Mouse (Mus musculus) cerebellum, adult 8-10 months (tissue): ENCODE results near the gene Slc2a4.
"Not testable (repeated sequence)": the region's sequence is repeated elsewhere in the genome, so short reads cannot be mapped to it uniquely, and the experiment has no call there.

Experiments
- DNase-seq: peaks from one replicate; pipeline ENCODE4 v3.0.0; 2022

Slc2a4 gene

DNA sequence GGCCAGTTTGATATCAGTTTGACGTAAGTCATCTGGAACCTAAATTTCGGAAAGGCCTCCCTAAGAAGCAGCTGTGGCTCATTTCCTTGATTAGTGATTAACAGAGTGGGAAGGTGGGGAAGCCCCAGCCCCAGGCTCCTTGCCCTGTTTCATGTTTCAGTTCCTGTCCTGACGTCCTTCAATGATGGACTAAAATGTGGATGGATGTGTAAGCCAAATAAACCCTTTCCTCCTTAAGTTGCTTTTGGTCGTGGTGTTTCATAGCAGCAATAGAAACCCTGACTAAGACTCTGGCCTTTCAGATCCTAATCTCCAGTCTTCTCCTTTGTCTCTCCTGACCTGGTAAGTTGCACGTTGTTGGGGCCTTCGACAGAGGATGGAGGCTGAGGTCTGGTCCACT lies 22.2 kb upstream of the Slc2a4 start:
- no peak for DNase-seq

DNA sequence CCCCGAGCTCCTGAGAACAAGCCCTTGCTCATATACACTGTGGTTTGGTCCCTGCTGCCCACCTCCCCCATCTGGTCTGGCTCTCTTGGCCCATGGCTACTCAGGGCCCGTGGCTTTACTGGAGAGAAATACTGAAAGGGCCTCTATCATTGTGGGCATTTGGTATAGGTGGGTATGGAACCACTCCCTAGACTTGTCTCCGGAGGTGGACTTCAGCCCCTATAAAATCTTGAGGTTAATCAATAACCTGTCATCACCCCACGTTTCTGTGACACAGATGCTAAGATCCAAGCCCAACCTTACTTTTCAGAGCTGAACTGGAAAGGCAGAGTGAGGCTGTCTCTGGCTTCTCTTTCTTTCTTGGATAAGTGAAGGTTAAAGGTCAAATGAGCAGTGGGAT lies 20.8 kb upstream of the Slc2a4 start:
- DNase-seq, result no peak

DNA sequence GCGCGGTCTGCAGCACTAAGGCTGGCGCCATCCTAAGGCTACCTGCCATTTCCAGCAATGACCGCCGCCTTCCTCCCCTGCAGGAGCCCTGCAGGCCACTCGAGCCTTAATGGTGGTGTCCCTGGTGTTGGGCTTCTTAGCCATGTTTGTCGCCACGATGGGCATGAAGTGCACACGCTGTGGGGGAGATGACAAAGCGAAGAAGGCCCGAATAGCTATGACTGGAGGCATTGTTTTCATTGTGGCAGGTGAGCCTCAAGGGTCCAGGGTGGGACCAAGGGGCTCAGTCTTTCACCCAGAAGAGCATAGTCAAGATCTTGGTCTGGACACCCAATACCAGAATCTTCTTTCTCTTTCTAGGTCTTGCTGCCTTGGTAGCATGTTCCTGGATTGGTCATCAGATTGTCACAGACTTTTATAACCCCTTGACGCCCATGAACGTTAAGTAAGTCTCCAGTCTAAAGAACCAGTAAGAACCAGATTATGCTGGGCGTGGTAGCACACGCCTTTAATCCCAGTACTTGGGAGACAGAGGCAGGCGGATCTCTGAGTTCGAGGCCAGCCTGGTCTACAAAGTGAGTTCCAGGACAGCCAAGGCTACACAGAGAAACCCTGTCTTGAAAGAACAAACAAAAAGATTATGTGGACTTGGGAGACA lies 19.0 kb upstream of the Slc2a4 start:
- DNase-seq, result no peak

DNA sequence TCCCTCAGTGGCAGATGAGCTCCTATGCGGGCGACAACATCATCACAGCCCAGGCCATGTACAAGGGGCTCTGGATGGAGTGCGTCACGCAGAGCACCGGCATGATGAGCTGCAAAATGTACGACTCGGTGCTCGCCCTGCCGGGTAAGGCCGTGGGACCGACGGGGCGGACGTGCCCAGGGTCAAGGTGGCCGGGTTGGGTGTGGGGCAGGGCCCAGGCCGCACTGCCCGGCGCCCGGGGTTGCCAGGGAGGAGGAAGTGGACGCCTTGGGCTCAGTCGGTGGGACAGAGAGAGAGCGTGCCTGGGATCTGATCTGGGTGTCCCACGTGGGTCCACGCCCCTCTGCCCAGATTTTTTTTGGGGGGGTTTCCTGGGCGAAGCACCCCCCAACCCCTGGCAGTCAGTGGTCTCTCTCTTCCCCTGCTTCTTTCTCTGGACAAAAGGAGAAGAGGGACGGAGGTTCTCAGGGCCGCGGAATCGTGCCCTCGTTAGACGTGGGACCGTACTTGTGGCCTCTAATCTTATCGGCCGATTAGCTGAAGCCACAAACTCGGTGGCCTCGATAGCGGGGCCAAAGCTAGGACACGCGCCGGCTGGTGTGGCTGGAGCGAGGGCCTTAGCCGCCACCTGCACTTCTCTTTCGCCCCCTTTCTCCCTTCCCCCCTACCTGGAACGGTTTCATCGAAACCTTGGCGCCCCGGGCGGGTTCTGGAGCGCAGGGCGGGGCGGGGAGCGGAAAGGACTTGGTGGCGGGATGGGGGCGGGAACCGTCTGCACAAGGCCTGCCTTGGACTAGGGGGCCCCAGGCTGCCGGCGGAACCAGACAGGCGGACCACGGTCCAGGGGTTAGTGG lies 18.2 kb upstream of the Slc2a4 start:
- DNase-seq, result no peak

DNA sequence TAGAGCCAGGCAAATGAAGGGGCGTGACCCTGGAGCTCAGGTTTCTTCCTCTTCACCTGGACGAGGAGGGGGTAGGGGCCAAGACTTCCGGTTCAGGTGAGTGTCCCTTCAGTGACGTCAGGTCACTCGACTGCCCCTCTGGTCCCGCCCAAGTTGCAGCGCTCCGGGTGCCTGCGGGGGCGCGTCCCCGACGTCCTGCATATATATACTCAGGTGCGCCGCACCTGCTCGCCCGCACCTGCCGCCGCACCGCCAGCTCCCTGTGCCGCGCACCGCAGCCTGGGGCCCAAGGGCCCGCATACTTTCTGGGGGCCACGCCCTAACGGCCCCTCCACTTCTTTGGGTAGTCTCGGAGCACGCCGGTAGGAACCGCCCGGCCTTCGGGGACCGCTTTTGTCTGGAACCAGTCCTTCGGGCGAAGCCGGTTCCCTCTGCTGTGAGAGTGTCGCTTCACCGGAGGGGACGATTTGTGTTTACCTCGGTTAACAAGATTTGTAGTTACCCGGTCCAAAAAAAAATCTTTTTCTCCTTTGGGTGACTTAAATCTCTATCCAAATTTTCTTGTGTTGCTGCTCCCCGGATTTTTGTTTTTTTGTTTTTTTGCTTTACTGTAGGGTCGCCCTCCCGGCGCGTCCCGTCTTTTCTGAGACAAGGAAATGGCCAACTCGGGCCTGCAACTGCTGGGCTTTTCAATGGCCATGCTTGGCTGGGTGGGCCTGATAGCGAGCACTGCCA lies 17.4 kb upstream of the Slc2a4 start:
- DNase-seq, result no peak

DNA sequence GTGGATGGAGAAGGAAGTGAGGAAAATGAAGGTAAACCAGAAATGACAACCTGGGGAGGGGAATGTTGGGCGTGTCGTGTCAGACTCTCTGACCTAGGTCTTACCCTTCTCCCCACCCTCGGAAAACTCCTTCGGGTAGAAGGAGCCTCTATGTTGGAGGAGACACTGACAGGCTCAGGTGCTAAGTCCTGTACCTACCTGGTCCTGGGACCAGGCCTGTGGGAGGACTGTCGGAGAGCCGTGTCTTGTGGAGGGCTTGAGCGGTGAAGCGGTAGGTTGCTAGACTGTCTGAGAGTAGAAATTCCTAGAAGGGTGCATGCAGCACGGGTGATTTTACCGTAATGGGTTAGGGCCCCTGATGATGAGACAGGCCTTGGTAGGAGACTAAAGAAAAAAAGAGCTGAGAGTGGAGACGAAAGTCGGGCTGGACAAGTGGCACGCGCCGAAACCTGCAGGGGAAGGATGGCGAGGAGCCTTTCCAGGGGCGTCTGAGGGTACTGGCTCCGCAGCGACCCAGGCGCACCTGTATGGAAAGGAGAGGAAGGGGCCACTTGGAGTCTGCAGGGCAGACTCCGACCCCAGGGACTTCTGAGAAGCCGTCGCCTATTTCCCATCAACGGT lies 16.8 kb upstream of the Slc2a4 start, which contains the start of gene Cldn7:
Gene Cldn7, plus strand, starts transcription at position 130 of the 621 bp plus-strand sequence.
- DNase-seq, result no peak

DNA sequence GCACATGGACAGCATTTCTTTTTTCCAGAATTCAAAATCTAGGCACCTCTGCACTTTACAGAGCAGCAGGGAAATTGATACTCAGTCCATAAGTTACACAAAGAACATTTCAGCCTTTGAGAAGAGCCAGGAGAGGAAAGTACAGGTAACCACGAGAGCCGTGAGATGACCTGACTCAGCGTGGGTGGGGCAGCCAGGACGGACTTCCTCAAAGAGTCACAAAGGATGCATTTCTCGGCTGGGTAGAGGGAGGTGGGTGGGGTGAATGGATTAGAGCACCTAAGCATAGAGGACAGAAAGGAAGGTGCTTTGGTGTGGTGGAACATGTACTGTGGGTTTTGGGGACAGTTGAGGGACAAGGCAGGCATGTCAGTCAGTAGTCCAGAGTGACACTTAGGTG lies 13.9 kb upstream of the Slc2a4 start:
- DNase-seq, result no peak

DNA sequence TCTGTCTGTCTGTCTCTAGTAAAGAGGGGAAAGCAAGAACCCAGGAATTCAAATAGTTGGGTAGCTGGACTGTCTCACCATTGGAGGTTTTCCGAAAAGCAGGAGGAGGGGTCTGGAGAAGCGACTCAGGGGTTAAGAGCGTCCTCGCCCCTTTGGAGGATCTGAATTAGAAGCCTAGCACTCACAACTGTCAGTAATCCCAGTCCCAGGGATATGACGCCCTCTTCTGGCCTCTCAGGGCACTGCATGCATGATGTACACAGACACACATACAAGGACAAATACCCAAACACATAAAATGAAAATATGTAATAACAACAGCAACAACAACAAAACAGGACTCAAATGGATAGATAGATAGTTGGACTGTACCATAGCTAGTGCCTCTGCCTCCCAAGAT lies 12.6 kb upstream of the Slc2a4 start:
- DNase-seq, result no peak

DNA sequence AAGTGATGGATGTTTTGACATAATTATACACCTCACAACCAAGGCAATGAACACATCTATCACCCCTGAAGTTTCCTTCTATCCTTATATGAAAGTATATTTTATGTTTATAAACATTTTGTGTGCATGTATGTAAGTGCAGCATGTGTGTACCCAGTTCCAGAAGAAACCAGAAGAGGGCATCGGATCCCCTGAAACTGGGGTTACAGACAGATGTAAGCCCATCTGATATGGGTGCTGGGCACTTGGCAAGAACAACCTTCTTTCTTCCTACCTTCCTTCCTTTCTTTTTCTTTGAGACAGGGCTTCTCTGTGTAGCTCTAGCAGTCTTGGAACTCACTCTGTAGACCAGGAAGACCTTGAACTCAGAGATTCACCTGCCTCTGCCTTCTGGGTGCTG lies 8.2 kb upstream of the Slc2a4 start:
- DNase-seq, result no peak

DNA sequence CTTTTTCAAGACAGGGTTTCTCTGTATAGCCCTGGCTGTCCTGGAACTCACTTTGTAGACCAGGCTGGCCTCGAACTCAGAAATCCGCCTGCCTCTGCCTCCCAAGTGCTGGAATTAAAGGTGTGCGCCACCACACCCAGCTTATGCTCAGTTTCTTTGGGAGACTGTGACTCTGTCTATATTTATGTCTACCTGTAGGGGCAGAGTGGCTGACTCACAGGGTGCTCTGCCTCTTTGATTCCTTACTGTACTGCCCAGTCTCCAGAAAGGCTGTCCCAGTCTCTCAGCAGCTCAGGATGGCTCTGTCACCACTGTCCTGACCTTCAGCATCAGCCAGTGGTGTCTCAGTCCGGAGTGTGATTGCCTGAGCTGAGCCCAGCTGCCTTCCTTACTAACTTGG lies 7.6 kb upstream of the Slc2a4 start:
- not testable (repeated sequence) for DNase-seq

DNA sequence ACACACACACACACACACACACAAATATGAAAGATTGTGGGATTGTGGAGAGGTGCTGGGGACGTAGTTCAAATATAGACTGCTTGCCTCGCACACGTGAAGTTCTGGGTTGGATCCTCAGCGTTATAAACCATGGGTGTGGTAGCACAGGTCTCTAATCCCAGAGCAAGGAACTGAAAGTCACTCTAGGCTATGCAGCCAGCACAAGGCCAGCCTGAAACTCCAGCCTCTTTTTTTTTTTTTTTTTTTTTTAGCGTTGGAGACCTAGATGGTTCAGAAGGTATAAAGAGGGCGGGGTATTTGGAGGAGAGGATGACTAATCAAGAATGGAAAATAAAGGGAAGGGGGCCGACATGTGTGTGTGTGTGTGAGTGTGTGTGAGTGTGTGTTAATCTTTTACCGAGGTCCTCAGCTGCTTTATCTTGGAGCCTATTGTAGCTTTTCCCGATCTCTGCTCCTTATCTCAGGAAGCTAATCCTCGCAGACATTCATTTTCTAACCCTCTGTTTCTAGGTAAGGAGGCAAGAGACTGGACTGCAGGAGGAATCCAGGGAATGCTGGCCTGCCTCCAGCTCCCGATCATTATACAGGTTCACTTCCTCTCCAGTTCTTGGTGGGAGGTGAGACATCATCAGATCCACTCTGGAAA lies 5.4 kb upstream of the Slc2a4 start:
- no peak for DNase-seq

DNA sequence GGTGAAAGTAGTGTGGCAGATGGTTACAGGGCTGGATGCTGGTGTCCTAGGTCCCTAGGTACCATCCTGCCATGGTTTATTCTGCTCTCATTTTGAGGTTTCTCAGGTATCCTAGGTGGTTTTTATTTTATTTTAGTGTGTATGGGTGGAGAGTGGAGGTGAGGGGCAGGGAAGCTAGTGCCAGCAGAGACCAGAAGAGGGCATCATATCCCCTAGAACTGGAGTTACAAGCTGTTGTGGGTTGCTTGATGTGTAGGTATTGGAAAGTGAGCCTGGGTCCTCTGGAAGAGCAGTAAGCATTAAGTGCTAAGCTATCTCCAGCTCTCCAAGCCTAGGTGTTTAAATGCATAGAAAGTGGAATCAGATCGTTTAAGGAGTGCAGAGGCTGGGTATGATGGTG lies 4.3 kb upstream of the Slc2a4 start:
- DNase-seq, result no peak

DNA sequence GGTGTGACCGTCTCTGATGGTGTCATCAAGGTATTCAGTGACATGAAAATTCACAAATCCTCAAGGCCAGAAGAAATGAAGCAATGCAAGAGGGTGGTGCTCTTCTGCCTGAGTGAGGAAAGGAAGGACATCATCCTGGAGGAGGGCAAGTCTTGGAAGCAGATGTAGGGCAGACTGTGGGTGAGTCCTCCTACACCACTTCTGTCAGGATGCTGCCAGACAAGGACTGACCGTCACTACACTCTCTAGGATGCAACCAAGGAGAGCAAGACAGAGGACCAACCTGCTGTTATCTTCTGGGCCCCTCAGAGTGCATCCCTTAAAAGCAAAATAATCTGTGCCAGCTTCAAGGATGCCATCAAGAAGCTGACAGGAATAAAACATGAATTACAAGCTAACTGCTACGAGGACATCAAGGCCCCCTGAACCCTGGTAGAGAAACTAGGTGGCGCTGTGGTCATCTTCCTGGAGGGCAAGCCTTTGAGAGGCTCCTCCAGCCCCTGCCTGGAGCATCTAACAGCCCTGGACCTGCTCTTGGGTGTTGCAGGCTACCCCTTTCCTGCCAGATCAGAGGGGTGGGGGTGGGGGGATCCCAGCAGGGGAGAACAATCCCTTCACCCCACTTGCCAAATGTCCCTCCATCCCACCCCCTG lies 2.9 kb upstream of the Slc2a4 start:
- DNase-seq, result no peak

DNA sequence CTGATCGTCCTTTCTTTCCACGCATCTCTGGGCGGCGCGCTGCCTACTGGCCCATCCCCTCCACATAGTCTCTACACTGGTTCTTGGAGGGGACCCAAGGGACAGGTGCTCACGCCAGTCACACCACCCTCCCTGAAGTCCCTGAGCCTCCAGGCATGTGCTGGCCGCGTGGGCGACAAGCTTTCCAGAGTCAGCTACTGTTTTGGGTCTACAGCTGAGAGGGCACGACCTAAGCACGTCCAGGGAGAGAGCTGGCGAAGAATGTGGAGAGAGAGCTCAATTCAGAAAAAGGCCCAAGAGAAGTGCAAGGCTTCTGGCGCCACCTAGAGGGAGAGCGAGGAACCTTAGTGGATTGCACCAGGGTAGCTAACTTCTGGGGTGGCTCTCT lies 769 bp upstream of the Slc2a4 start:
- DNase-seq, result peak; percentile 77

DNA sequence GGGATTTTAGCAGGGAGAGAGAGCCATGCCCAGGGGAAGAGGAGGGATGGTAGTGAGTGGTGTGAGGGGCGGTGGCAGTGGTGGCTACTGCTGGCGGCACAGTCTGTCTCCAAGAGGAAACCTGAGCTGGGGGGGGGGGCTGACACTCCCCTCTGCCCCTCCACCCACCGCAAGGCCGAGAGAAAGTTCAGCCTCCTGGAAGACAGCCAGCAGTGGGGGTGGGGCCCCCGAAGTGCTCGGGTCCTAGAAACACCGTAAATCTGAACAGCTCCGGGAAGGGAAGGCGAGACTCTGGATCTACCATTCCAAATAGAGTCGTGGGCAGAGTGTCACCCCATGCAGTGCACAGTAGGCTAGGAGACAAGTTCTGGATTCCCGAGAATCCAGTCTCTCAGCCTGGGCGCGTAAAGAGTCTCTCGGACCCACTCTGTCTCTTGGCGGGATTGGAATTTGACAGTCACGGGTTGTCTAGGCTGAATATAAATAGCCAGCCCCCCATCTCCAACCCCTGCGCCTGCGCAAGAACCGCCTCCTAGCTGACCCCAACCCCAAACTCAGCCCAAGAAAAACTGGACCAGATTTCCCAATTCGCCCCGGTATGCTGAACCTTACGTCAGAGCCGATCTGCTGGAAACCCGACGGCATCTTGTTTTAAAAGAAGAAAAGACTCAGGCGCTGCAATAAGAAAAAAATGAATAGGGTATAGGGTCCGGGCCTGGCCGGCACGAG lies 487 bp downstream of the Slc2a4 start:
- no peak for DNase-seq

DNA sequence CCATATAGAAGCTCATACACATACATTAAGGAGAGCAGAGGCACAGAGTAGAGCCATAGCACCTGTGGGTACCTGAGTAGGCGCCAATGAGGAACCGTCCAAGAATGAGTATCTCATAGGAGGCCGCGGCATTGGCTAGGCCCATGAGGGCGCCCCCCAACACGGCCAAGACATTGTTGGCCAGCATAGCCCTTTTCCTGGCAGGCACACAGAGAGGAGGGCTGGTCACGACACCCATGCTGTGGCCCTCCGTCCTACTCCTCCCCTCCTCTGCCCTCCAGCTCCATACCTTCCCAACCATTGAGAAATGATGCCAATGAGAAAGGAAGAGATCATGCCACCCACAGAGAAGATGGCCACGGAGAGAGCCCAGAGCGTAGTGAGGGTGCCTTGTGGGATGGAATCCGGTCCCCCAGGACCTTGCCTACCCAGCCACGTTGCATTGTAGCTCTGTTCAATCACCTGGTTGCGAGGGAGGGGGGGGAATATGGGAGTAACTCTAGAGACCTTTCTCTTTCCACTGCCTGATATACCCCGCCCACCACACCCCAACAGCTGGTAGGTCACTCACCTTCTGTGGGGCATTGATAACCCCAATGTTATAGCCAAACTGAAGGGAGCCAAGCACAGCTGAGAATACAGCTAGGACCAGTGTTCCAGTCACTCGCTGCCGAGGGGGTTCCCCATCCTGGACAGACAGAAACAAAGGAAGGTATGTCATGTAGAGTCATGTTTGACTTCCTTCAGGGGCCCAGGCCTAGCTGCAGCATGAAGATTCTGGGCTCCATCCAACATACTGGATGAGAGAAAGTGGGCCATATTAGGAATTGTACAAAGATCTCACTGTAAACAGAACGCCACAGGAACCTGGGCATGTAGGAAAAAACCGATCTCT lies 1.7 kb downstream of the Slc2a4 start:
- no peak for DNase-seq

DNA sequence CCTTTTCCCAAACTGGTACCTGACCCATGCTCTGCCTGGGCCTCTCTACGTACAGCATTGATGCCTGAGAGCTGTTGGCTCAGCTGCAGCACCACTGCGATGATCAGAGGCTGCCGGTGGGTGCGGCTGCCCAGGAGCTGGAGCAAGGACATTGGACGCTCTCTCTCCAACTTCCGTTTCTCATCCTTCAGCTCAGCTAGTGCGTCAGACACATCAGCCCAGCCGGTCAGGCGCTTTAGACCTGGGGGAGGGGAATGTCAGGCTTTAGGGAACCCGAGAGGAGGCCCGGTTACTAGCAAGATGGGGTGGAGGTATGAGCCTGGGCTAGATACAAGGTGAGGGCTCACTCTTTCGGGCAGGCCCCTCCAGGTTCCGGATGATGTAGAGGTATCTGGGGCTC lies 2.8 kb downstream of the Slc2a4 start:
- DNase-seq, result no peak

DNA sequence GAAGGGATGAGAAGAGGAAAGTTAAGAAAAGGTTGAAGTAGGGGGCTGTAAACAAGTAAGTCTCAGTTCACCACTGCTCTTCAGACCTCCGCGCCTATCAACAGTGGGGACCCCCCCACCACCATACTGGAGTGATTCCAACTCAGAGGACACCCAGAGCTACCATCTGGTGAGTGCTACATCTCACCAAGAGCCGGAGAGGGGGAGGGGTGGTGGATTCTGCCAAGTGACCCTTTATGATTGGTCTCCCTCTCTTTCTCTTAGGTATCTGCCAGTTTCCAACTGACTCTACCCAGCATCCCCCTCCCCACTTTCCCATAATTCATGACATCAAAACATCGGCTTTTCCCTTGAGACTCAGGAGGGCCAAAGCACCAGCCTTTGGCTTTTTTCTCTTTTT lies 7.0 kb downstream of the Slc2a4 start:
- no peak for DNase-seq

DNA sequence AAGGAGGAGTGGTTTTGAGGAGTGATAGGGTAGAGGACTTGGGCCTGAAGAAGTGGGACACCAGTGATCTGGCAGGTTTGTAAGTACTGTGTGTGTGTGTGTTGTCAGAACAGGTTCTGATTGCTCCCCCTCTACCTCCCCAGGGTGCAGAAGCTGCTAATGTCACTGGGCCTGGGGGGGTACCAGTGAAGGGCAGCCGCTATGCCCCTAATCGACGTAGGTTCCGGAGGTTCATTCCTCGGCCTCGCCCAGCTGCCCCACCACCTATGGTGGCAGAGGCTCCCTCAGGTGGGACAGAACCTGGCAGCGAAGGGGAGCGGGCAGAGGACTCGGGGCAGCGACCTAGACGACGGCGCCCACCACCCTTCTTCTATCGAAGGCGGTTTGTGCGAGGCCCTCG lies 8.3 kb downstream of the Slc2a4 start:
- no peak for DNase-seq

DNA sequence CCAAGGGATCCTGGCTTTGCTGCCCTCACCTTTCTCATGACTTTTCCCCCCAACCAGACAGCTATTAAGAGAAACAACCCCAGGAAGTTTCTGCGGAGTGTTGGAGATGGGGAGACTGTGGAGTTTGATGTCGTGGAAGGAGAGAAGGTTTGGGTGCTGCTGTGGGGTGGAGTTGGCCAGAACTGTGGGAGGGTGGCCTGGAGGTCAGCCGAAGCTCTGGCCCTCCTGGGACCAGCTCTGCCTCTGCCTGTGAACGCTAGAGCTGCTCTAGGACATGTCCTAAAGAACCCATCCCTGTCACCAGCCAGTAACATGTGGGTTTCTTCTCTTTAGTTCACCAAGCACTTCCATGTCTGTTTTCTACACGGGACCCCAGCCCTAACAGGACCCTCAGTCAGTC lies 8.8 kb downstream of the Slc2a4 start:
- DNase-seq, result no peak
